Mouse (Mus musculus): ENCODE measurements at regions not wholly inside any gene's neighbourhood (a gene's known extent, or its start where the extent isn't known, plus 50 kb on each side); places are given as distances from the start of the nearest gene placed in this dataset.

DNA sequence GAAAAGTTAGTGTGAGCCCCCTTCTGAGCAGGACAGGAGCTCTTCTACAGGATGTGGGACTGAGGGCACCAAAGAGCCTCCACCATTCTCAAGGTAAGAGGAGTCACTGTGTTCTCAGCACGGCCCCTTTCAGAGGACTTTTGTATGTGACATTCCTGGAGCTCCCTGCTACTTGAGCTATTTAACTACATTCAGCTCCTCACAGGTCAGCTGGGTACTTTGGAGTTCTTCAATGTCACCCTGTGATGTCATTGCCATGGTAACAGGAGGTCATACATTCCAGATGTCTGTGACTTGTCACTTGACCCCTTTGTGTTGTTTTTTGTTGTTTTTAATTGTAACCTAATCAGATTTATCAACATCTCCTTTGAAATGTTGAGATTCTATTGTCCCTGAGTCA is 122.9 kb upstream of the Gm15217 start:
- intact Hi-C loops (cut with DNase I): no loop called here
- no peak for DNase-seq

DNA sequence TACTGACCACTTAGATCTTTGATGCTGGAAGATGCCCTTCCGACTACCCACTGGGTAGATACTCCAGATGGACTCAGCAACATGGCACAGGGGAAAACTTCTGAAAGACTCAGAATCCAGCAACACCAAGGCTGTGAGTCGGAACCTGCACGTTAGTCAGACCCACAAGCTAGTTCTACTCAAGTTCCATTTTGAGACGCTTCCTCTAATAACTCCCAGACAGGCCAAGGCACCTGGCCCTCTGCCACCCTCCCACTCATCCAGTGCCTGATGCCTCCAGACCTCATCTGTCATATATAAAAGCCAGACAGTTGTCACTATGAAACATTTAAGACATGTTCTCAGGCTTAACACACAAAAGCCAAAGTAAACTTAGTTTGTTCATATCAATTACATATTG is 121.9 kb upstream of the Gm15217 start:
- no peak for DNase-seq
- intact Hi-C loops (cut with DNase I): no loop called here

DNA sequence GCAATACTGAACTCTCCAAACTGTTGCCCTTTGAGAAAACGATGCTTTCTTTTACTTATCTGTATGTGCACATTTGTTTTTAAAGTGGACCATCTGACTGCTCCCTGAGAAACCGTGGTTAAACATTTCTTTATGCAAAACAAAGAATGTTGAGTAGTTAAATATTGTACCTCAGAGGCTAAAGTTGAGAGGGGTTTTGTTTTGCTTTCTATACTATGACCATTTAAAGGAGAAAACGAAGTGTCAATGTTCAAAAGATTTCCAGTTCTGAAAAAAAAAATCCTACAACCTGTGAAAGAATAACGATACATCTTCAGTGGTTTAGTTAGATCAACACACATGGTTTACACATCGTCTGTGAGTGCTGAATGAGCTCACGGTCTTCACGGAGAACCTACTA is 120.7 kb upstream of the Gm15217 start:
- no peak for DNase-seq
- intact Hi-C loops (cut with DNase I): no loop called here

GRCm38 (mm10) chr14:46260291-46260980 is 118.8 kb upstream of the Gm15217 start:
- intact Hi-C loops (cut with DNase I): no loop called here

GRCm38 (mm10) chr14:46275455-46275854 is 103.8 kb upstream of the Gm15217 start:
- DNase-seq: no peak
- intact Hi-C loops (cut with DNase I): no loop called here

More at GRCm38 (mm10) chr14:46260291-46260980, 118.8 kb upstream of the Gm15217 start:
- no peak for DNase-seq

GRCm38 (mm10) chr14:46276926-46277831 is 102.0 kb upstream of the Gm15217 start:
- DNase-seq: no peak
- intact Hi-C loops (cut with DNase I): no loop called here

GRCm38 (mm10) chr14:46277832-46278611 is 101.2 kb upstream of the Gm15217 start:
- no peak for DNase-seq
- intact Hi-C loops (cut with DNase I): no loop called here

DNA sequence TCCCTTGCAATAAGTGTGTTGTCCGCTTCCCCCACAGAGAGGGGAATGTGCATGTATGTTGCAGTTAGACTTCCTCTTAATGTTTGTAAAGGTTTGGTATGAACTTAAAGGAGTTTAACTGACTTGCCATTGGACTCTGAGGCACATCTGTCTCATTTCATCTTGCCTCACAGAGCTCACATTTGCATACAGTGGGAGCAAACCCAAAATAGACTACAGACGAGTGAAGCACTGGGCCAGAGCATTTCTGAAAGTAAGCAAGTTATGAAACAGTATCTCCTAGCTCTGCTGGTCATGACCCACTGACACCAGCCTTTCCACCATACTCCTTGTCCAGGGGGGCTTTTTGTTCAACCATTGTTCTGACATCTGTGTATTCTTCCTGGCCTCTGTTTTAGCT is 86.8 kb upstream of the Gm15217 start:
- DNase-seq: no peak

DNA sequence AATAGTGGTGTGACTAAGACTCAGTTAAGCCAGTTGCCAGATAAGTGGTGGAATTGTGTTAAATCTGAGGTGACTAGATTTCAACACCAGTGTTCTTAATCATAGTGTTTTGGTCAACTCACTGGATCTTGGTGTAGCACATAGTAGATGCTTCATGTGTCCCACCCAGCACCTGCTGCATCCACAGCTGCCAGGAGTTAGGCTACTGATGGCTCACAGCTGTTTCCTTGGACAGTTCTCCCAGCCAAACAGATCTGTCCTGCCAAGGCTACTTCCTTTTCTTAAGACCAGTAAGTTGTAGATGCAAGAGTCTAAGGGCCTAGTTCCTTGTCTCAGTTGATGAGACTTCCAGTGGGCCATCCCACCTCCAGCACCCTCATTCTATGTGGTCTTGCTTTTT is 82.9 kb upstream of the Gm15217 start:
- intact Hi-C loops (cut with DNase I): no loop called here
- peak; percentile 38 to 53 for DNase-seq

More for the DNA sequence above, 86.8 kb upstream of the Gm15217 start:
- intact Hi-C loops (cut with DNase I): no loop called here

GRCm38 (mm10) chr14:46300546-46300945 is 78.7 kb upstream of the Gm15217 start:
- intact Hi-C loops (cut with DNase I): loop anchor here (5.0 kb wide), 1 partner anchor 82 kb away; no protein-coding TSS in a partner anchor
- no peak for DNase-seq

DNA sequence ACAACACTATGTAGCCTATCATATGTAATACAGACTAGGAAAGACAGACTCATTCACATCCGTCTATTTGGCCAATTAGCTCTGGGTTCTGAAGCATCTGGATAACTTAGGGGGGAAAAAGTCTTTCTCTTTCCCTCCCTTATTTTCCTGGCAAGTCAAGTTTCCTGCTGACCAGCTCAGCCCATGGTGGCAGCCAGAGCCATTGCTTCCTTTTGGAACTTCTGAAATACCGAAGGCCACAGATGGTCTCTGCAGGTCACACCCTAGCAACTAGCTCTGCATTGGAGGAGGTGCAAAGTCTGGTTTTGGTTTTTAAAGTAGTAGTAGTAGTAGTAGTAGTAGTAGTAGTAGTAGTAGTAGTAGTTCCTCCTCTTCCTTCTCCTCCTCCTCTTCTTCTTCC is 76.6 kb upstream of the Gm15217 start:
- intact Hi-C loops (cut with DNase I): loop anchor here (5.0 kb wide), 1 partner anchor 80 kb away; no protein-coding TSS in a partner anchor
- DNase-seq: no peak

DNA sequence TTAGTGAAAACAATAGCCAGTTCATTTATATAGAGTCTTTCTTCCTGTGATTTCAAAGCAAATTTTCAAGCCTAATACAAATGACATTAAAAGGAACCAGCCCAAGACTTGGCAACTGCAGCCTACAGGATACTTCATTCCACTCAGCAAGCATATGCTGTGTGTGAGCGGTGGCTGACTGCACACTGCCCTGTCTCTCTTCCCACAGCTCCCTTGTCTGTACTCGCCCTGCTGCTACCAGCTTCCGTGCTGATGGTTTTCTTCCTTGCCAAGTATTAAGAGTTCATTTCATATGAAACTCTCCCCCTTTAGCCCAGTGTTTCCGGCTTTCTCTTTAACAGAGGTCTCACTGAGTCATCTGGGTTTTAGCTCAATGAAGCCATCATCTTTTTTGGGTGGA is 73.9 kb upstream of the Gm15217 start:
- no peak for DNase-seq
- intact Hi-C loops (cut with DNase I): no loop called here

DNA sequence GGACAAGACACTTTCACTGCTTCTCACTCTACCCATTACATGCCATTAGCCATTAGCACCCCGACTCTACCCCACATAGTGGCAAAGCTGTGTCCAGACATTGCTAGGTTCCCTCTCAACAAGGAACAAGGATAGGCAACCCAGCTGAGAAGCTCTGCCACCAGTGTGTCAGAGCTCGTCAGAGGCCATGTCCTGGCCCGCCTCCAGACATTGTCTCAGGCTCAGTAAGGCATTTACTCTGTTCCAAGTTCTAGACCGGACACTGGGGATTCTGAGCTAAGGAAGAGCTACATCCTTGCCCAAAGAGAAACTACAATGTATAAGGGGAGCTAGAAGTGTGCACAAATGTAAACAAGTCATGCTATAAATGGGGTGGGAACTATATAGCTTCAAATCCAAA is 66.2 kb upstream of the Gm15217 start:
- intact Hi-C loops (cut with DNase I): no loop called here
- no peak for DNase-seq

DNA sequence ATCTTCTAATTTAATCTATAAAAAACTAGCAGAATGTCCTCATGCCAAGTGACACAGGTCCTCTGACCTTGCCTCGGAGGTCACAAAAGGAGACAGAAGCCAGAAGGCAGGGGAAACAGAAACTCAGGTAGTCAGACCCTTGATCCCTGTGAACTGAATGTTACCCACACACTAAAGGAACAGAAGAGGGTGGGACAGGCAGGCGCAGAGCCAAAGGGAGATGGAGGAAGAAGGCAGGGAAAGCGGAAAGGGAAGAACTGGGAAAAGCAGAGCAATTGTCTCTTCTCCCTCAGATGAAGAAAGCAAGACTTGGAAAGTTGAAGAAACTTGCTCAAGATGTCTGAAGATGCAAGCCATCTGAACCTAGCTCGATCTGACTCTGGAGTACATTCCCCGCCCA is 62.7 kb upstream of the Gm15217 start:
- DNase-seq: no peak
- intact Hi-C loops (cut with DNase I): no loop called here

DNA sequence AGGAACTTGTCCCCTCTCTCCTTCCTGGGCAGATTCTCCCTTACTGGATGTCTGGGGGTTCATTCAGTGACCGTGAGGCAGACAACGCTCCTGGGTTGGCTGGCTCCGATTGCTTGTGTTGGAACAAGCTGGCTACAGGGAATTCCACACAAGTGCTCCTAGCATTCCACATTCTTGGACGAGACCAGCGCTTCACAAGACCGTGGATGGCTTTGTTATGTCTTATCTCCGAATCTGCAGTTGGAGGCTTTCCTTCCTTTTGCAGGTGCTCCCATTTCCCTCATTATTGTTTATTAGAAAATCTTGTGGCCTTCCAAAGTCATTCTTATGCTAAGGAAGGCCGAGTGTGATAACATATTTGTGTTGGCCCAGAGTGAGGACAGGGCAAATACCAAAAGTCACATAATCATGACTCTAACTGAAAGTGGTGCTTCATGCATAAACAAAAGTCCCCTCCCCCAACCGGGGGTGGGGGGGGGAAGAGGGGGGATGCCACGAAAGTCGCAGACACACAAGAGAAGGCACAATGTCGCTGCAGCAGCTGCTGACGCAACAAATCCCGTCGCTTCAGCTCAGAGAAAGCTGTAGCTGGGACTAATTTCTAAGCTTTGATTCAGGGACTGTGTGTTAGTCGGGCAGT is 61.7 kb upstream of the Gm15217 start:
- DNase-seq: no peak

DNA sequence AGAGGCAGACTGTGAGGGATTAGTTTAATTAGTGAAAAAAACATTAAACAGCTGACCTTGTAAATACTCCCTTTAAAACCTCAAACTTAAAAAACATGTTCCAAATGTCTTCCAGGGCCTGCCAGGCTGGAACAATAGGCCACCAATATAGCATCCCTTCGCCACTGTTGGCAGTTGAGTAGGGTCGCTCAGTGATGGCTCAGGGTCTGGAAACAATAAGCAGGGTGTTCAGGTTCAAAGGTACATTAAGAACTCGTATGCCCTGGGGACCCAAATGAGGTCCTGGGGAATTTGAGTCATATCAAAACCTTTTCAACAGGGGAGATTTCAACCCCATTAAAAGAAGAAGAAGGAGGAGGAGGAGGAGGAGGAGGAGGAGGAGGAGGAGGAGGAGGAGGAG is 51.1 kb upstream of the Gm15217 start:
- DNase-seq: no peak
- intact Hi-C loops (cut with DNase I): no loop called here

More for the DNA sequence above, 61.7 kb upstream of the Gm15217 start:
- intact Hi-C loops (cut with DNase I): no loop called here

Measured in gastrocnemius, postnatal 36 days (tissue).